Mouse (Mus musculus) thymus, postnatal 10 days (tissue): Measurements from ENCODE around the gene Smco3.

Source experiments
- DNase-seq, 2 experiments: peaks; one replicate each; pipeline ENCODE4 v3.0.0; 2021; ENCODE audit warnings: low spot score in 2 of 2

The Smco3 gene

DNA sequence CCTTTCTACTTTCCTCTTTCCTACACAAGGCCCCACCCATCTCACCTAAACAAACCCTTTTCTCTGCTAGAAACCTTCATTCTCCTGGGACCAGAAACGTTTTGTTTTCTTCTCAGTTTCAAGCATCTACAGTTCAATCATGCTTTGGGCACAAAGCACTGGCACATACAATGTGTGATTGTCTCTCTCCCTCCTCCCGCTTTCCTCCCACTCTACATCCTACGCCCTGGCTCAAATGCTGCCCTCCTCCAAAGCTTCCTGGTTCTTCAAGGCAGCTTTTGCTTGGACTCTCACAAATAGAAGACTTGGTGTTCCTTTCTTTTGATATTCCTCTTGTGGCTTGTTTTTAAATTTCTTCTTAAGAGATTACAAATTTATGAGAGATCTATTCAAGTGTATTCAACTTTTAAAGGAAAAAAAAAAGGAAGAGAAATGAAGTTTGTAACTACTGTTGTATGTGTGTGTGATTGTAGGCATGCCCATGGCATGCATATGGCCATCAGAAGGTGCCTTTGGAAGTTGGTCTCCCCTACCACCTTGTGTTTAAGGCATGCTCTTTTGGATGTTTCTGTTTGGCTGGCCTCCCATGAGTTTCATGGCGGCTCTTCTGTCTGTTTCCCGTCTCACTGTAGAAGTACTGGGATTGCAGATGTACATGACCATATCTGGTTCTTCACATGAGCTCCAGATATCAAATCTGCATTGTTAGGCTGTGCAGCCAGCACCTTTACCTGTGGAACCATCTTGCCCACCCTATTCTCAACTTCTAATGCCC lies 10.6 kb upstream of the Smco3 start:
- no peak for DNase-seq

DNA sequence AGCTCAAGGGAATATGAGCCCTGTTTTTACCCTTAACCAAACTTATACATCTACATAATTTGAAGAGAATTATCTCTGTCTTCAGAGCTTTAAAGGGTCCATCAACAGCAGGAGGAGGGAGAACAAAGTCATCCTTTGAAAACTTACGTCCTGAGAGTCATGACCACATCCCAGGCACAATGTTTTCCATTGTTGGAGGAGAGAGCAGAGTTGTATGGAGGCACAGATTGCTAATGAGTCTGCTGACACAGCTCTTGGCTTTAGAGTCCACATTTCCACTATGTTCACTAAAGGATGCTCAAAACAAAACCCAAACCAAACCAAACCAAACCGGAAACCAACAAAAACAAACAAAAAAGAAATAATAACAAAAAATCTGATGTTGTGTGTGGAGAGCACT lies 9.7 kb upstream of the Smco3 start:
- DNase-seq, result no peak

DNA sequence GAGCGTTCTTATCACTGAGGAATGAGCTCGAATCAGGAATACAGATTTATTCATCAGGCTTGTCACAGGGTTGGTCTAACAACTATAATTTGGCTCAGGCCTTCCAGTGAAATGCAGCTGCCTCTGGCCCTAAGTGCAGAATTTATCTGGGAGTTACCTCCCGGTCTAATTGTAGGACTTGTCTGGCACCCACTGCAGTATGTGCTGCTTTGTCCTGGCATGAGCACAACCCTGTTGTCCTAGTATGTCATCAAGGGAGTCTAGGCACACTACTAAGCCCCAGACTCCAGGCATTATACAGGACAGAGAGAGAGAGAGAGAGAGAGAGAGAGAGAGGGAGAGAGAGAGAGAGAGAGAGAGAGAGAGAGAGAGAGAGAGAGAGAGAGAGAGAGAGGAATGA lies 2.1 kb upstream of the Smco3 start:
- no peak for DNase-seq

DNA sequence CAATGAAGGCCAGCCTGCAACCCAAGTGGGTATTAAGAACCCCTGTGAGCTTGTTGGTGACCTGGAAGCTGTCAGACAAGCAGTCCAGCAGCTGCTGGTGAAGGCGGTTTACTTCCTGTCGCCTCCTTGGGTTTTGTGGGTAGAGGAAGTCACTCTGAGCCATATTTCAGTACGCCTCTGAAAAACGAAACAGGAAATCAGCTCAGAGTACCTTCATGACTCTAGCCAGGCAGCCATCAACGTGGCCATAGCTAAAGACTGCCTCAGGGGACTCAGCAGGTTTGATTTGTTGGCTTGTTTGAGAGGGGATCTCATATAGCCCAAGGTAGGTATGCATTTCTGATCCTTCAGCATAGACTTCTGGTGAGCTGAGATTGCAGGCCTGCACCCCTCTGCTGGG lies 3.5 kb downstream of the Smco3 start:
- peak; percentile 34 to 48 for DNase-seq

DNA sequence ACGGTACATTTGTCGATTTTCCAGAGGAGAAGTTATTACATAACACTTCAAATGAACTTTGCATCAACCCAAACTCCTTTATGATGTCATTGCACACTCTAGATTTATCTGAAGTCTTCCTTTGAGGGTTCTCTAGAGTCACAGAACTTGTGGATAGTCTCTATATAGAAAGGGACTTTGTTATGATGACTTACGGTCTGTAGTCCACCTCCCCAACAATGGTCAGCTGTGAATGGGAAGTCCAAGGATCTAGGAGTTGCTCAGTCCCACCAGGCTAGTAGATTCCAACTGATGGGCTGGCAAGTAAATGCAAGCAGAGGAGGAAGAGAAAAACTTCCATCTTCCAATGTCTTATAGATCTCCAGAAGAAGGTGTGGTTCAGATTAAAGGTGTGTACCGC lies 6.6 kb downstream of the Smco3 start:
- no peak for DNase-seq

DNA sequence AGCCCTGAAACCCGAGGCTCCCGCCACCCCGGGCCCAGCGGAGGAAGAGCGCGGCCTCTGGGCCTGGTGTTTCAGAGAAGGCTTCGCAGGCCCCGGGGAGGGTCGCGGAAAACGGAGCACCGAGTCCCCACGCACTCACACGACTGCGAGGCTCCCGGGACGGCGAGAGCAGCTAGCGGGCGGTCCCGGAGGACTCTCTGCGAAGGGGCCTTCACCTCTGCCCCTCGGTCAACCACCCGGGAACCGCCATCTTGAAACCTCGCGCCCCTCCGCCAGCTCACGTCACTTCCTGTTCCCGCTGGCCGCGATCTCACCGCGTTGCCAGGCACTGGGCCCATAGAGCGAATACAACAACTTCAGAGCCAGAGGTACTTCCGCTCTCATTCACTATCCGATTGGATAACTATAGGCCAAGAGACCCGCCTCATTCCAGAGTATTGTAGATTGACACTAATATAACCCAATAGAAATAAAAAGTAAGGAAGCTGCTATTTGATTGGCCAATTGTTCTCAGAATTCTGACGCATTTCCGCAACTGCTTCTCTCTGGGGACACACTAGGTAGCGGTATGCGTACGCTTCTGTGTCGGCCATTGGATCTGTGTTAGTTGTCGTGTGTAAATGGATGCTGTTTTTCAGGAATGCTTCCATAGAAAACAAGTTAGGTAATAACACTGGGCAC lies 7.2 kb downstream of the Smco3 start, which contains the start of gene Wbp11:
Gene Wbp11 (minus strand): TSS at position 353 of the 681 bp plus-strand sequence.
- DNase-seq, result peak; percentile 90 to 94

DNA sequence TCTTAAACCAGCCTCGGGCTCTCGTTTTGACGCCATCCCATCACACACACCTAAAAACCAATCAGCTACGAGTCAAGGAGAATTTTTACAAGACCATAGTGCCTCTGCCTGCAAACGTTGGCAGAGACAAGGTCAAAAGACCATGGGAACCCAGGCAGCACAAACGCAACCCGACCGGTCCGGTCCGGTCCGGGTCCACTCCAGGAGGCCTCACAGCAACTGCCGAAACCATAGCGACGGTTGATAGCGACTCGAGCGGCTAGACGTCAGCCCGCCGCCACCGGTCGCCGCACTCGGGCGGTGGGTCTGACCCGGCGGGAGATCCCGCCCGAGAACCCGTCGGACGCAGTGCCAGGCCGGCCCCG lies 7.8 kb downstream of the Smco3 start, which contains the start of gene BC049715:
Gene BC049715 (plus strand): TSS at position 111 of the 365 bp plus-strand sequence.
- no peak for DNase-seq

DNA sequence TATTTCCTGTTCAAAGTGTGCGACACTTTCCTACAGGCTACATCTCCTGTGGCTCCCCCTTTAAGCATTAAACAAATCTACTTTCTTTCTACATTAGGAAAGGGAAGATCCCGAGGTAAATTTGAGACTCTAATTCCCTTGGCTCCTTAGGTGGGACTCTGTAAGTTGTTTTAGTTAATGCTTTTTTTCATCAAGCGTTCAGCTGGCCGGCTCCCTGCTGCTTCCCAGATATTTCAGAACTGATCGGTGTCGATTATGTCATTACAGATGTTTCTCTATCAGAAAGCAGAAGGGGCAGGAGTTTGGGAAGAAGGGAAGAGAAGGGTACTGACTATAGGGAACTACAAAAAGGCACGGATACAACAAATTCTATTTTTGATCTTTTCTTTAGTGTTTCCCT lies 8.1 kb downstream of the Smco3 start:
- no peak for DNase-seq

DNA sequence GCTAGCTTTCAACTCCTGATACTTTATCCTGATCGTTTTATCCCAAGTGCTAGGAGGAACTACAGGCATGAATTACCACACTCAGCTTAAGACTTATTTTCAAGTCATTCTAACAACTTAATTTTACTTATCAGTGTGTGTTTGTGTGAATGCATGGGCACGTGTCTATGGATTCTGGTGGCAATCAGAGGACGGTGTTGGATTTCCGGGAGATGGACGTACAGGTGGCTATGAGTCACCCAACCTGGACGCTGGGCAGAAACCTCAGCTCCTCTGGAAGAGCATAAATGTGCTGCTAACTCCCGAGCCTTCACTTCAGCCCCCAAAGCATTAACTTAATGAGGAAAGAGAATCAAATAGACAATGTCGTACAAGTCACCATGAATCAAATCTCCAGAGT lies 10.3 kb downstream of the Smco3 start:
- no peak for DNase-seq

DNA sequence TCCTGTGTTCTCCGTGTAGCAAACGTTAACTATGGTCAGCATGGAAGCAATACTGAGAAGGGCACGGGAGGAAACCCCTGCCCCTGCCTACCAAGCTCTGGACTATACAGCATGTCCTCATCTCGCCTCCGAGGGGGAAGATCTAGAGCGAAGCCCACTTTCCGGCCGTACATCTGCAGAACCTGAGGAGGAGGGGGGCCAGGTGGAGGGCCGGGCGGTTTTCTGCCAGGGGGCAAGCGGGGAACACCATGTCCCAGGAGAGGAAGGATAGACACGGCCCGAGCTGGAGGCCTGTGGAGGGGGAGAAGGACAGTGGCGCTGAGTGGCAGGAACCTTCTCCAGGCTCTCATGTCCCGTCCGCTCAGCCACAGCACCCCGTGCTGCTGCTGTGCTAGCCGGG lies 14.2 kb downstream of the Smco3 start:
- no peak for DNase-seq

DNA sequence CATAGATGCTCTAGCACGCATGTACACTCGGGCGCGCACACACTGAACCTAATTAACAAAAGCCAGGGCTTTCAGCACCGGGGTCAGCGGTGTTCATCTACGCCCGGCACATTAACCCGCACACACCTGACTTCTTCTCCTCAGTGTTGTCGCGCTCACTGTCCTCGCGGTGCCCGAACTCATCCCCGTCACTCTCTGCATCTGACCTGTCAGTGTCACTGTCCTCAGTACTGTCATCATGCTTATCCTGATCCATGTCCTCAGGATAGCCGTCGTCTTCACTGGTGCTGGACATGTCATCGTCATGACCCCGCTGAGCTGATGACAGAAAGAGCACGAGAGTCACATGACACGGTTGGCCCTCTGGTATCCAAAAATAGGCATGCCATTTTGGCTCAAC lies 14.9 kb downstream of the Smco3 start:
- DNase-seq, result no peak

DNA sequence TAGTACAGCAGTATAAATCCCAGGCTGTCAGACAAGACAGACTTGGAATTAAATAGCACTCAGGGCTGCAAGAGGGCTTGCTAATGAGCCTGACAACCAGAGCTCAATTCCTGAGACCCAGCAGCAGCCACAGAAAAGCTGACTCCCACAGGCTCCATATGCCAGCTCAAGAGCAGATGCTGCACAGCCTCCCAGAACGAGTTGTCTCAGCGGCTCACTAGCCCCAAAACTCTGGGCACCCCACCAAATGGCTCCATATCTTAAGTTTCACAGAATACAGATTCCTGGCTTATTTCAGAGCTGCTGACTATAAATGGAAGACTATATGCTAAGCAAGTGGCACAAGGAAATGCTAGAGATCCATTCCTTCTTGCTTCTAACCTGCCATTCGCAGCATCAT lies 17.7 kb downstream of the Smco3 start:
- DNase-seq, result no peak

DNA sequence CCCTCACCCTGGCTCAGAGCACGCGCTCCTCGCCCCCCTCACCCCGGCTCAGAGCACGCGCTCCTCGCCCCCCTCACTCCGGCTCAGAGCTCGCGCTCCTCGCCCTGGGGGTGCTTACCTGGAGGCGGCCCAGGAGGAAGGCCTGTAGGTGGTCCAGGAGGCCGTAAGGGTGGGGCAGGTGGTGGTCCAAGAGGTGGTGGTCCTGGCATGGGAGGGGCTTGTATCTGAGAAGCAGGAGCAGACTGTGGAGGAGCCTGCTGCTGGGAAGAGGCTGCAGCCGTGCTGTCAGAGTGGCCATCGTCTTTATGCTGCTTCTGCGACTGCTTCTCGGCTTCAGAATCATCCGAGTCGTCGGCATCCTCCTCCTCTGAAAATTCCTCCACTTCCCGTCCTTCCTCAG lies 18.4 kb downstream of the Smco3 start:
- DNase-seq, result no peak

DNA sequence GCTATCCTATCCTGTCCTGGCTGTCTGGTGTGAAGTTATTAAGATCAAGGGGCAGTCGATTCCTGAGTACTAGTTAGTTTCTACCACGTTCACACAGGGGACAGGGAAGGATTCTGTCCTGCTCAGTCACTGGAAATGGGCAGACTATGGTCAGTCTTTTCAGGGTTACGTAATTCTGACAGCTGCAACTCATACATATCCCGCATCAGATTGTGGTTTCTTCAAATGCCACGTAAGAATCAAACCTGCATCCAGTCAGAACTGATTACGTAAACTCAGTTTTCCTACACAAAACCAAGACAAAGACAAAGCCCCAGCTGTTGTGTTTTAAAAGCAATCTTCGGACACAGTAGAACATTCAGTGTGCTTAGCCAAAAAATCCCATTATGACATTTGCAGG lies 19.9 kb downstream of the Smco3 start:
- DNase-seq, result no peak

DNA sequence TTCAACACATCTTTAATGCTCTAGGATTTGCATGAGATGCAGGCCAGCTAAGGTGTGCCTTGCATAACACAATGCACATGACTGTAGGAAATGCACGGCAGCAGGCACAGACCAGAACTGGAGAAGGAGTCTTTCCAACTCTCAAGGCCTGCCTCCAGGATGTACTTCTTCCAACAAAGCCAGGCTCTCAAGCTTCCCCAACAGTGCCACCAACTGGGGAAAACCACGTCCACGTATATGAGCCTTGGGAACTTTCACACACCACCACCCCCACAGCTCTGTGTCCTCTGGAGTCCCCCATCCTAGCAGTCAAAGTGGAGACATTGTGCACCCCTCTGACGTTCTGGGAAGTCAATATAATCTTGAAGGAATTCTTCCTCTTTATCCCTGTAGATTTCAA lies 22.1 kb downstream of the Smco3 start:
- no peak for DNase-seq

DNA sequence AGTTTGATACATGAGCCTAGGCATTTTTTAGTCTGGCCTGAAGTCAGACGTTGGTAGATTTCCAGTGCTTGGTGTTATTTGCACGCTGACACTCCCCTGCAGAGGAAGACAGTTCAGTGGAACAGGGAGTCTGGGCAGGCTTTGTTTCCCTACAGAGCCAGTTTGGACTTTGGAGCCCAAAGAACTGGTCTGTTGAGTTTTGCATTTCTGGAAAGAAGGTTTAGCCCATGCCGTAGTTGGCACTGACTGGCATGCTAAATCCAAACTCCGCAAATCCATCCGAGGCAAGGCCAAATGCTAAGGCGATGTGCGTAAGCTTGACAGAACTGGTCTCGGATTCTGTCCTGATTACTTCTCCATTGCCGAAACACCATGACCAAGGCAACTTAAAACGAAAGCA lies 24.1 kb downstream of the Smco3 start:
- no peak for DNase-seq

DNA sequence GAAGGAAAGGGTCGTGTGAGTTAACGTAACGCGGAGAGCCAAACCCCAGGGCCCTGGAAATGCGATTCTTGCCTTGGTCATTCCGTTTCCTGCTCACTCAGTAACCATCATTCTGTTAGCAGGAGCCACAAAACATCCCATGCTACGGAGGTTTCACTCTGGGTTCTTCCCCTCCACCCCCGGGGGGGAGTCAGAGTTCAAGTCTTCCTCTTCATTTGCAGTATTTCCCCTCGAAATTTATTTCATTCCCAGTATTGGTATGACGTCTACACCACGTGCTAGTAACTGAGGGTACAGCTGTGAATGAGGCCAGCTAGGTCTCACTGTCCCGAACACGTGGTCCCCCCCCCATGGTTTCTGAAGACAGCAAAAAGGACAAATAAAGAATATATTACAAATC lies 25.6 kb downstream of the Smco3 start:
- no peak for DNase-seq

DNA sequence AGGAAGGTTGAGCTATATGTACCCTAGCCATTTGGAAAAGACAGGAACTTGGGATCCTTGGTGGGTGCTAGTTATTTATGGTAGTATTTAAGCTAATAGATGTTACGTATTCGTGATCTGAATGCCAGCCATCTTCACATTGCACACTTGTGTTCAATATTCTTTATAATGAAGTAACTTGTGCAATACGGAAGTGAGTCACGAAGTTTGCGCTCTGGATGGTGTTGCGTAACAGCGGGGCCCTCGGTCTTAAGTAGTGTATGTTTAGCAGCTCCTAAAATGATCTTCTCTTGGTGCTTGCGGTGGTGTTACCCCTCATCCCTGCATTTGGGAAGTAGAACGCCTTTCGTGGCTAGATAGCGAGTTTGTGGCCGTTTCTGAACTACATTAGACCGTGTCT lies 26.2 kb downstream of the Smco3 start:
- DNase-seq, result peak in 1 of 2 experiments; percentile 33

DNA sequence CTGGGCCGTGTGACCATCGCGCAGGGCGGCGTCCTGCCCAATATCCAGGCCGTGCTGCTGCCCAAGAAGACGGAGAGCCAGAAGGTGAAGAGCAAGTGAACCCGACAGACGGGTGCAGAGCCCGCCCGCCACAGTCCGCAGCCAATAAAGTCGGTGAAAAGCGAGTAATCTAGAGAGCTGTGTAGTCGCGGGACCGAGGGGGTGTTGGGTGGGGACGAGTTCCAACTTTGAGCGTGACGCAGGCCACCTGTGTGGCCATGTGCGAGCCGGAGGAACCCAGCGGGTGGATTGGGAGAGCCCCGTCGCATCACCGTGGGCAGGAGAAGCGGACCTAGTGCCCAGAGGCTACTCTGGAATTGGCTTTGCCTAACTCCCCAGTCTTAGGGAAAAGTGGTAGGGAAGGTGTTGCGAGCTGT lies 26.6 kb downstream of the Smco3 start:
- peak in 1 of 2 experiments; percentile 31 for DNase-seq

DNA sequence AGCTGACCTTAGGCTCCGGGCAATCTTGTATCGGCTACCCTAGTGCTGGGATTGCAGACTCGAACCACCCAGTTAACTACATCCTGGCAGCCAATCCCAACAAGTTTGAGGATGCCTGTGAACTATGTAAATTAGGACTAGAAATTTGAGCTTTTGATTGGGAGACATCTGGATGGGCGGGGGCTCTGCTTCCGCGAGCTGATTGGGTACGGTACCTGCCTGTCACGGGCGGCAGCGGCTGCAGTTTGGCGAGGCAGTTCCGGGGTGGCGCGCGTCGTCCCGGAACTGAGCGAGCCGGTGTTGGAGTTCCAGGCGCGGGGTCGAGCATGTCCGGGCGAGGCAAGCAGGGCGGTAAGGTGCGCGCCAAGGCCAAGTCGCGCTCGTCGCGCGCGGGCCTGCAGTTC lies 27.2 kb downstream of the Smco3 start, which contains the start of gene H2afj:
Gene H2afj (plus strand): TSS at position 231 of the 404 bp plus-strand sequence.
- peak; percentile 97 to 100 for DNase-seq

DNA sequence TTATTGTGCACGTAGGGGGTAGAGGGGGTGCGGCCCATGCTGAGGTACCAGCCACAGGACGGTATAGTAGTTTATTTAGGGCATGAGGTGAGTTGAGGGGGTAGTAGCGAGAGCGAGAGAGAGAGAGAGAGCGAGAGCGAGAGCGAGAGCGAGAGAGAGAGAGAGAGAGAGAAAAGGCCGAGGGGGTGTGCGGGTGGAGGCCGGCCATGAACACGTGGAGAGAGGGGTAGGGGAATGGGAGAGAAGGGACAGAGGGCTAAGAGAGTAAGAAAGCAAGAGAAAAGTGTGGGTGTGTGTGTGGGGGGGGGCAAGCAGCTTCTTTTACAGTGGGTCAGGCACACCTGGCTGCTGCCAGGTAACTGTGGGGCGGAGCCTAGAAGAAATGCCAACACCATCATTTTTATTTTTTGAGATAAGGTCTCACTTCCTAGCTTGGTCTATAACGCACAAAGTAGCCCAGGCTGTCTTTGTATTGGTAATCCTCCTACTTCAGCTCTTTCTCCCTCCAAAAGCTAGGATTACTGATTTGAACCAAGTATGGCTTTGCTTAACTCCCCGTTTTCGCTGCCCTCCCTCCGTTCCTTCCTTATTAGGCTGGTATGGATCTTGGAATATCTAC lies 27.7 kb downstream of the Smco3 start:
- DNase-seq, result no peak

DNA sequence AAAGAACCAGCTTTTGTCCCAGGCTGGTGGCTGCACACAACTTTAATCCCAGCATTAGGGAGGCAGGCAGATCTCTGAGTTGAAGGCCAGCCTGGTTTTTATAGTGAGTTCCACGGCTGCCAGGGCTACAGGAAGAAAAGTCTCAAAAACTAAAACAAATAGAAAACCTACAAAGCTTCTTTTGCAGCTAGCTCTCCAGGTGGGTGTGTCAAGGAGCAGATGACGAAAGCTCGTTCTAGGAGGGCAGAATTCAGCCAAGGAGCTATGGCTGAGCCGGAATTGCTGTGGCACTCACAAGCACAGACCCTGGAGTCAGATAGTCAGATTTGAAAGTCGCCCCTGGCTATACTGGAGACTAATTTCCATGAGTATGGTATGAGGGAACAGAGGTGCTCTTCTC lies 28.4 kb downstream of the Smco3 start:
- DNase-seq, result no peak

DNA sequence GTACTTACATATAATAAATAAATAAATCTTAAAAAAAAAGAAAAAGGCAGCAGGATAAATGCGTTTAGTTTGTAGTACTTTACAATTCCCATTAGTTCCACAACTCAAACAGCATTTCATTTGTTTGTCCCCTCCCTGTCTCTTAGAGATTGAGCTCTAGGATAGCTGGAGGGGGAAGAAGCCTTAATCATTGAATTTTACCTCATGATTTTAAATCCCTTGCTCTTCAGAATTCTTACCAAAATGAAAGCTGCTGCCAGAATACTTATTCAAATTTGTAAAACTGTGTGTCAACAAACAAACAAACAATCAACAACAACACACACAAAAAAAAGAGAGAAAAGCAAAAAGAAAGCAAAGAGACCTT lies 29.9 kb downstream of the Smco3 start:
- no peak for DNase-seq
